Mouse (Mus musculus) kidney, adult 2 months (tissue): ENCODE results near the gene Fbxl13. TPM values are rescaled to one million over a fixed set of nuclear protein-coding genes. Genes with fewer than 3 reads are reported as not detected.

Source experiments
- DNase-seq: peaks from one replicate; pipeline ENCODE4 v3.0.0; 2021
- H3K27ac ChIP-seq: fragments of 200-500 bp; 2 replicates; pipeline ENCODE4 v1.5.1; 2012; ENCODE audit warnings: low read depth, low read length, control low read depth, inconsistent platforms; ENCODE audit not compliant: insufficient read depth
- H3K27me3 ChIP-seq: fragments of 200-500 bp; replicated peaks from 2 replicates; pipeline ENCODE4 v1.6.1; 2012; ENCODE audit warnings: mild to moderate bottlenecking, moderate library complexity, low read length, inconsistent platforms; ENCODE audit not compliant: control insufficient read depth, insufficient read depth
- H3K36me3 ChIP-seq: fragments of 200-500 bp; 2 replicates; pipeline ENCODE4 v1.6.1; 2012; ENCODE audit warnings: mild to moderate bottlenecking, moderate library complexity, low read length, inconsistent platforms; ENCODE audit not compliant: control insufficient read depth, insufficient read depth
- H3K4me1 ChIP-seq: fragments of 200-500 bp; 2 replicates; pipeline ENCODE4 v1.6.1; 2011; ENCODE audit warnings: low read length; ENCODE audit not compliant: control insufficient read depth, insufficient read depth
- H3K4me3 ChIP-seq: fragments of 200-500 bp; 2 replicates; pipeline ENCODE4 v1.5.1; 2011; ENCODE audit warnings: mild to moderate bottlenecking, low read depth, low read length, control low read depth; ENCODE audit not compliant: insufficient read depth
- CTCF ChIP-seq: fragments of 200-500 bp; conservative IDR thresholded peaks from 2 replicates; pipeline ENCODE4 v1.5.1; 2011; ENCODE audit warnings: low read depth, mild to moderate bottlenecking, control low read depth, low read length, moderate library complexity, mixed read lengths; ENCODE audit not compliant: insufficient read depth, insufficient read length
- POLR2A ChIP-seq: fragments of 200-500 bp; IDR thresholded peaks from one replicate; pipeline ENCODE4 v1.6.1; 2011; ENCODE audit warnings: low read depth, low read length, control low read depth
- WGBS: fragments of 180-500 bp; shearing (Covaris S2); methylation state at CpG from one replicate; pipeline ENCODE4 v1.1.7; 2018; 5-methylcytosine and 5-hydroxymethylcytosine counted together
- polyA plus RNA-seq: library from polyadenylated mRNA; depleted of rRNA; stranded (reverse); fragments of >200 nt; gene quantifications from 2 replicates; pipeline ENCODE4 v1.2.3, GENCODE M21; 2012

Gene Fbxl13
- polyA plus RNA-seq, 1 experiment, result 0.05 TPM

DNA sequence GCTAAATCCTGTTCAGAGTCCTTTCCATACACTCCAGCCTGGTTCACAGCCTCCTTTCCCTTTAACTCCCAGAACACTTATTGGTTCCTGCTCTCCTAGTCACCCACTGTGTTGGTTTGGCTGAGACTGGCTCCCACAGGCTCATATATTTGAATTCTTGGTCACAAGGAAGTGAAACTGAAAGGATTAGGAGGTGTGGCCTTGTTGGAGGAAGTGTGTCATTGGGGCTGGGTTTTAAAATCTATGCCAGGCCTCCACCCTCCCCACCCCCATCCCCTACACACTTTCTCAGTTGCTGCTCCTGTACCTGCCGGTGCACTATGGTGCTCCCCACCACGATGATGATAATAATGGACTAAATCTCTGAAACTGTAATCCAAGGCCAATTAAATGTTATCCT, 127.9 kb downstream of the Fbxl13 start:
- 96% methylated on average over 2 of the region's 2 CpGs for WGBS

DNA sequence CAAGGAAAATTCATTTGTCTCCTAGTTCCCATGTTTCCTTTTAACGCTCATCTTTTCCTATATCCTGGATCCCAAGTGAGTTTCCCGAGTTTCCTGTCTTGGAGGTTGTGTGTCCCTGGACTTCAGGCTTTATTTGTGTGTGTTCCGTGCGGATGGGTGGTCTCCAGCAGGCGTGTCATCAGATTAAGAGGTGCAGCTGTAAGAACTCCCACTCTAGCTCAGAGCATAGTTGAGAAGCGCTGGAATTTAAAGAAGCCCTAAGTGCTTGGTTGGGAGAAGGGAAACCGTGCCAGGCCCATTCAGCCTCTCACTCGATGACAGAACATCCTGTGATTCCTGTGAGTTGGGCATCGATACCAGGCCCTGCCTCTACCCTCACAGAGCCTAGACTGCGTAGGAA, 132.1 kb downstream of the Fbxl13 start:
- no peak for DNase-seq
- H3K4me3 ChIP-seq, result no peak overlapping the region
- WGBS, result 55% methylated on average over 10 of the region's 10 CpGs
- TF ChIP-seq POLR2A (no peak), CTCF (no peak)
- H3K27me3 ChIP-seq, result no peaks in the 10 kb centered on the region
- H3K4me1 ChIP-seq, result no peaks in the 10 kb centered on the region
- no peak overlapping the region for H3K27ac ChIP-seq
- no peaks in the 10 kb centered on the region for H3K36me3 ChIP-seq

More for the DNA sequence above, 127.9 kb downstream of the Fbxl13 start:
- Histone ChIP-seq H3K27me3 (no peaks in the 10 kb centered on the region), H3K36me3 (no peaks in the 10 kb centered on the region), H3K4me3 (no peak overlapping the region), H3K27ac (no peak overlapping the region), H3K4me1 (no peaks in the 10 kb centered on the region)
- peak; percentile 4 for DNase-seq
- TF ChIP-seq CTCF, result no peak

DNA sequence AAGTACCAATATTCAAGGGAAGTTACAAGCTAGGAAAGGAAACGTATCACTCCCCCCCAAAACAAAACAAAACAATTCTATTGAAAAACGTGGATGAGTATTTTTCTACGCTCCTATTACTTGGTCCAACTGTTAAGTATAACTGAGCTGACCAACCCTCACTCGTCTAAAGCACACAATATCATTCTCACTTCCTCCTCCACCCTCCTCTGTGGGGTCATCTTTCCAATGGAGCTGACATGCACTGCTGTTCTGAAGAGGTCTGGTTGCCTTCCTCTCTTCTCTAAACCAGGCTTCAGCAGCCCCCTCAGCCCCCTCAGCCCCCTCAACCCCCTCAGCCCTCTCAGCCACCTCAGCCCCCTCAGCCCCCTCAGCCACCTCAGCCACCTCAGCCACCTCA, 135.6 kb downstream of the Fbxl13 start:
- WGBS, result 49% methylated on average over 4 of the region's 4 CpGs
- DNase-seq, result no peak

GRCm38 (mm10) chr5:21506887-21507286, 138.5 kb downstream of the Fbxl13 start:
- TF ChIP-seq CTCF (no peak), POLR2A (no peak)
- H3K36me3 ChIP-seq, result no peaks in the 10 kb centered on the region
- no peak overlapping the region for H3K27ac ChIP-seq
- H3K4me3 ChIP-seq, result no peak overlapping the region
- no peak for DNase-seq
- H3K27me3 ChIP-seq, result no peaks in the 10 kb centered on the region
- no peaks in the 10 kb centered on the region for H3K4me1 ChIP-seq
- 74% methylated on average over 1 of the region's 1 CpGs for WGBS

More for the DNA sequence above, 135.6 kb downstream of the Fbxl13 start:
- no peak overlapping the region for H3K27ac ChIP-seq
- no peaks in the 10 kb centered on the region for H3K36me3 ChIP-seq
- H3K4me3 ChIP-seq, result no peak overlapping the region
- TF ChIP-seq CTCF (no peak), POLR2A (no peak)
- H3K27me3 ChIP-seq, result no peaks in the 10 kb centered on the region
- H3K4me1 ChIP-seq, result no peaks in the 10 kb centered on the region

DNA sequence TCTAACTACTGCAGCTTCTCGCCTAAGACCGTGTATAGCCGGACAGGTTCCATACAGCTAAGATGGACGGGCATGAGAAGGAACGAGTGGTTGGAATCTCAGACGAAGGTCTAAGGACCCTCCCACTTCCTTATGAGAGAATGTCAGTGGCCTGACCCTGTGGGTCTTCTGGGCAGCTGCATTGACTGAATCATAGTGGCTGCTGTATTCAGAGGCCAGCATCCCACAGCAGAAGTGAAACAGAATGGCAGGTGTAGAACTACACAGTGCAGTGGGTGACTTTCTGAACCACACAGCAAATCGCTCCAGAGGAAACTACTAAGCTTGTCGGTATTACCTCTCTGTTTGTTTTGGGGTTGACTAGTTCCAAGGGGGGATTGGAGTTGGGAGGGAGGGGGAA, 140.3 kb downstream of the Fbxl13 start:
- Histone ChIP-seq H3K27ac (no peak overlapping the region), H3K27me3 (no peaks in the 10 kb centered on the region), H3K4me3 (no peak overlapping the region), H3K4me1 (no peaks in the 10 kb centered on the region), H3K36me3 (no peaks in the 10 kb centered on the region)
- DNase-seq, result no peak
- TF ChIP-seq CTCF (no peak), POLR2A (no peak)
- 81% methylated on average over 8 of the region's 8 CpGs for WGBS

DNA sequence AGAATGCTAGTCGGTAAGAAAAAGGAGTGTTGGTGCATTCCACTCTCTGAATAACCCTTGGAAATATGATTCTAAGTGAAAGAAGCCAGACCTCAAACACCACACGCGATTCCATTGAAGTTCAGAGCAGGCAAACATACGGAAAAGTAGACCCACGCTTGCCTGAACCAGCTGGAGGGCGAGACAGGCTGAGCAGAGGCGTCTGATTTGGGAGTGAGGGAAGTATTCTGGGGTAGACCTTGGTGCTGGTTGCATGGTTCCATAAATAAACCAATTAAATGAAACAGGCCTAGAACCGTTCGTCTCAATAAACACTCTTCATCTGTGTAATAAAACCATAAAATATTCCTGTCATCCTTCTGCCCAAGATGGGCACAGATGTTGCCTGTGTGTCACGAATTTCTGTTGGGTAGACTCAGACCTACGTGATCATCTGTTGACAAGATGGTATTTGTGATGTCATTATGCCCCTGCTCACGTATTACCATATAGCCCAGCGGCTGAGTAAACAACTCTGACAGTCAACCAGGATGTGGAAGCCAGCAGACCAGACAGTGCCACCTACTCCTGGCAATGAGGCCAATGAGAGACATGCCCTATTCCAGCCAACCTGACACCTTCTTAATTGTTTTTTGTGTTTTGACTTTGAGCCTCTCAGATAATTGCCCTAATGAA, 142.4 kb downstream of the Fbxl13 start:
- no peaks in the 10 kb centered on the region for H3K27me3 ChIP-seq
- H3K27ac ChIP-seq, result no peak overlapping the region
- H3K4me1 ChIP-seq, result no peaks in the 10 kb centered on the region
- no peak overlapping the region for H3K4me3 ChIP-seq
- WGBS, result 77% methylated on average over 13 of the region's 13 CpGs
- TF ChIP-seq CTCF (no peak), POLR2A (no peak)
- H3K36me3 ChIP-seq, result no peaks in the 10 kb centered on the region
- DNase-seq, result no peak

DNA sequence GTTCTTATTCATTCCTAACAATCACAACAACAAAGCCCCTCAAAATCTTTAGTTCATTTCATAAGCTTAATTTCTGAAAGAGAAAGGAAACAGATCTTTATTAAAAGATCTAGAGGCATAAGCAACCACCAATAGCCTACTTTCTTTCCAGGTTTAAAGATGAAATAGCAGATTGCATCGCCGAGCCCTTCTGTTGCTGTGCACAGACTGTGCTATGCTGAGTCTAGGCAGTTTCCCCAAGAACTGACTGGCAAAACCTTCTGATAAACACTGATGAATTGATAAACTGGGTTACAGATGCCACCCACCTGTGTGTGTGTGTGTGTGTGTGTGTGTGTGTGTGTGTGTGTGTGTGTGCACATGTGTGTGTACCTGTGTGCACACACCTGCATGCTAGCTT, 144.5 kb downstream of the Fbxl13 start:
- TF ChIP-seq CTCF (no peak), POLR2A (no peak)
- Histone ChIP-seq H3K36me3 (no peaks in the 10 kb centered on the region), H3K27ac (no peak overlapping the region)

More for the DNA sequence above, 144.5 kb downstream of the Fbxl13 start:
- no peak for DNase-seq
- no peak overlapping the region for H3K4me3 ChIP-seq
- H3K4me1 ChIP-seq, result no peaks in the 10 kb centered on the region
- H3K27me3 ChIP-seq, result no peaks in the 10 kb centered on the region
- 83% methylated on average over 2 of the region's 2 CpGs for whole genome bisulfite sequencing
